Mouse (Mus musculus): Measurements from ENCODE around the gene Efna1. TPM values are rescaled to one million over a fixed set of nuclear protein-coding genes. Genes with fewer than 3 reads are reported as not detected.

Efna1 gene
- total and polyA plus RNA-seq, 3 experiments, result not detected

DNA sequence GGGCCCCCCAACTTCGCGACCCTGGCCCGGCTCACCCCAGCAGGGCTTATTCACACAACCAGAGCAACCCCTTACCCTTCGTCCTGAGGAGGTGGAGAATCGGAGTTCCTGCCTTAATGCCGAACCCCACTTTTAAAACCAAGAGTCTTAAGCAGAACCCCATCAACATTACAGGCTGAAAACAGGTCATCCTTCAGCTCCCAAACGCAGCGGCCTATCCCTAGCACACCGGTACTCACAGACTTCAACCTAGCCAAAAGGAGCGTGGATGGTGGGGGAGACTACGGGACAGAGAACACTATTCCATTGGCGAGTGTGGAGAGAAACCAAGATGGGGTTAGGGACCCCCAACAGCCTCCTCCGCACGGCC, 41.2 kb upstream of the Efna1 start:
- H3K4me3 ChIP-seq (ENCODE audit: control insufficient read depth in 1 of 2, insufficient read depth in 1 of 2, low read depth in 2 of 2, low read length in 2 of 2), result peak overlapping the region; percentile 59 to 74

GRCm38 (mm10) chr3:89321183-89322130, 40.5 kb upstream of the Efna1 start:
- Histone ChIP-seq H3K9me3 (replicated peaks; ENCODE audit: insufficient read depth, low read length) (no peaks in the 10 kb centered on the region), H3K36me3 (ENCODE audit: control insufficient read depth in 1 of 2, insufficient read depth in 2 of 2, low read length in 2 of 2) (no peaks in the 10 kb centered on the region), H3K27me3 (ENCODE audit: control insufficient read depth in 1 of 2, insufficient read depth in 2 of 2, low read length in 2 of 2) (peaks cover 15 to 21% of the 10 kb centered on the region in 2 experiments), H3K9ac (ENCODE audit: control insufficient read depth, low read depth, low read length, poor library complexity, severe bottlenecking) (no peak overlapping the region), H3K27ac (ENCODE audit: control insufficient read depth, low read depth, low read length) (no peak overlapping the region), H3K79me2 (ENCODE audit: control insufficient read depth, insufficient read depth, low read length, poor library complexity) (no peaks in the 10 kb centered on the region), H3K4me3 (ENCODE audit: control insufficient read depth in 1 of 2, insufficient read depth in 1 of 2, low read depth in 2 of 2, low read length in 2 of 2) (peak overlapping the region; percentile 59 to 74; a peak in 3 of 4 replicates), H3K4me1 (ENCODE audit: control insufficient read depth in 1 of 2, insufficient read depth in 2 of 2, low read length in 2 of 2) (peaks cover 7 to 8% of the 10 kb centered on the region in 2 experiments)
- TF ChIP-seq TAL1 (IDR thresholded peaks at IDR 0.05; ENCODE audit: low read length) (no peak), SMC3 (IDR thresholded peaks at IDR 0.05; ENCODE audit: low read depth, low read length) (no peak)
- peak; percentile 36 for DNase-seq (ENCODE audit: low read depth, low spot score)

More for the DNA sequence above, 41.2 kb upstream of the Efna1 start:
- no peaks in the 10 kb centered on the region for H3K36me3 ChIP-seq (ENCODE audit: control insufficient read depth in 1 of 2, insufficient read depth in 2 of 2, low read length in 2 of 2)
- no peak for TF ChIP-seq MYB (IDR thresholded peaks at IDR 0.05; ENCODE audit: low read depth, low read length)
- TF ChIP-seq POLR2AphosphoS2 (IDR thresholded peaks at IDR 0.05; ENCODE audit: low read length), result no peak
- no peak for TF ChIP-seq POLR2A (IDR thresholded peaks at IDR 0.05; ENCODE audit: control insufficient read depth in 1 of 2, insufficient read depth in 1 of 2, low read depth in 1 of 2, low read length in 2 of 2, poor library complexity in 1 of 2)
- TF ChIP-seq ELF1 (IDR thresholded peaks at IDR 0.05; ENCODE audit: low read depth, low read length), result no peak
- TF ChIP-seq MAFK (IDR thresholded peaks at IDR 0.05; ENCODE audit: borderline replicate concordance, low read depth, low read length), result no peak
- no peak for TF ChIP-seq RAD21 (IDR thresholded peaks at IDR 0.05; ENCODE audit: low read depth, low read length)
- no peak for TF ChIP-seq TAL1 (IDR thresholded peaks at IDR 0.05; ENCODE audit: low read length)
- no peak for TF ChIP-seq UBTF (IDR thresholded peaks at IDR 0.05; ENCODE audit: borderline replicate concordance, insufficient read depth, low read depth, low read length)
- TF ChIP-seq ZKSCAN1 (IDR thresholded peaks at IDR 0.05; ENCODE audit: low read depth, low read length), result no peak
- TF ChIP-seq JUND (IDR thresholded peaks at IDR 0.05; ENCODE audit: low read depth, low read length), result no peak
- no peak for TF ChIP-seq EP300 (IDR thresholded peaks at IDR 0.05; ENCODE audit: low read depth in 1 of 2, low read length in 2 of 2)
- no peak for TF ChIP-seq CHD2 (IDR thresholded peaks at IDR 0.05; ENCODE audit: low read length)
- TF ChIP-seq ZC3H11A (IDR thresholded peaks at IDR 0.05; ENCODE audit: low read depth, low read length), result no peak
- H3K27ac ChIP-seq (ENCODE audit: control insufficient read depth, low read depth, low read length), result no peak overlapping the region
- H3K9me3 ChIP-seq (replicated peaks; ENCODE audit: insufficient read depth, low read length), result no peaks in the 10 kb centered on the region
- peak overlapping the region; percentile 51 for H3K9ac ChIP-seq (ENCODE audit: control insufficient read depth, low read depth, low read length, poor library complexity, severe bottlenecking)
- H3K79me2 ChIP-seq (ENCODE audit: control insufficient read depth, insufficient read depth, low read length, poor library complexity), result no peaks in the 10 kb centered on the region
- DNase-seq (ENCODE audit: low read depth, low spot score), result peak; percentile 41
- peaks cover 7 to 8% of the 10 kb centered on the region in 2 experiments for H3K4me1 ChIP-seq (ENCODE audit: control insufficient read depth in 1 of 2, insufficient read depth in 2 of 2, low read length in 2 of 2)
- H3K27me3 ChIP-seq (ENCODE audit: control insufficient read depth in 1 of 2, insufficient read depth in 2 of 2, low read length in 2 of 2), result peaks cover 15 to 21% of the 10 kb centered on the region in 2 experiments

Measured in MEL (cell line).